Mouse (Mus musculus) heart, embryonic 12.5 days (tissue): ENCODE results near the gene Pgs1. TPM values are rescaled to one million over a fixed set of nuclear protein-coding genes. Genes with fewer than 3 reads are reported as not detected.

ENCODE experiments used
- ATAC-seq: fragments of 200-750 bp; cut with Nextera tagmentation; 2 replicates; pipeline ENCODE4 v1.8.0; 2017; ENCODE audit warnings: moderate TSS enrichment, moderate library complexity; ENCODE audit not compliant: insufficient number of reproducible peaks, low FRiP score
- H3K27ac ChIP-seq: fragments of 300-500 bp; sonication (generic); 2 replicates; pipeline ENCODE4 v1.5.1; 2016; ENCODE audit warnings: mild to moderate bottlenecking, moderate library complexity; ENCODE audit not compliant: poor library complexity, severe bottlenecking
- H3K27me3 ChIP-seq: fragments of 300-500 bp; sonication (generic); replicated peaks from 2 replicates; pipeline ENCODE4 v1.6.1; 2016; ENCODE audit warnings: mild to moderate bottlenecking, moderate library complexity
- H3K36me3 ChIP-seq: fragments of 300-500 bp; sonication (generic); 2 replicates; pipeline ENCODE4 v1.6.1; 2016; ENCODE audit warnings: mild to moderate bottlenecking, moderate library complexity
- H3K4me1 ChIP-seq: fragments of 300-500 bp; sonication (generic); replicated peaks from 2 replicates; pipeline ENCODE4 v1.6.1; 2016; ENCODE audit warnings: mild to moderate bottlenecking
- H3K4me2 ChIP-seq: fragments of 300-500 bp; sonication (generic); 2 replicates; pipeline ENCODE4 v1.6.1; 2016; ENCODE audit warnings: mild to moderate bottlenecking, moderate library complexity
- H3K4me3 ChIP-seq: fragments of 300-500 bp; sonication (generic); 2 replicates; pipeline ENCODE4 v1.5.1; 2016; ENCODE audit warnings: mild to moderate bottlenecking
- H3K9ac ChIP-seq: fragments of 300-500 bp; sonication (generic); 2 replicates; pipeline ENCODE4 v1.6.1; 2016; ENCODE audit warnings: mild to moderate bottlenecking, moderate library complexity
- H3K9me3 ChIP-seq: fragments of 300-500 bp; sonication (generic); replicated peaks from 2 replicates; pipeline ENCODE4 v1.6.1; 2016; ENCODE audit warnings: mild to moderate bottlenecking, moderate library complexity
- WGBS: fragments of 180-500 bp; shearing (Covaris S2); methylation state at CpG from one replicate; pipeline ENCODE4 v1.1.7; 2016; 5-methylcytosine and 5-hydroxymethylcytosine counted together
- microRNA-seq: library from miRNA; unstranded; fragments of <30 nt; microRNA quantifications from one replicate; pipeline ENCODE4, GENCODE M21; 2017
- polyA plus RNA-seq: library from polyadenylated mRNA; unstranded; fragments of >200 nt; fragmentation: Nextera tagmentation; extraction: Ambion mirVana; gene quantifications from 2 replicates; pipeline ENCODE4 v1.2.1, GENCODE M21; 2016

Gene Pgs1
- polyA plus RNA-seq, 1 experiment from 2014 or later: 28.9 TPM

DNA sequence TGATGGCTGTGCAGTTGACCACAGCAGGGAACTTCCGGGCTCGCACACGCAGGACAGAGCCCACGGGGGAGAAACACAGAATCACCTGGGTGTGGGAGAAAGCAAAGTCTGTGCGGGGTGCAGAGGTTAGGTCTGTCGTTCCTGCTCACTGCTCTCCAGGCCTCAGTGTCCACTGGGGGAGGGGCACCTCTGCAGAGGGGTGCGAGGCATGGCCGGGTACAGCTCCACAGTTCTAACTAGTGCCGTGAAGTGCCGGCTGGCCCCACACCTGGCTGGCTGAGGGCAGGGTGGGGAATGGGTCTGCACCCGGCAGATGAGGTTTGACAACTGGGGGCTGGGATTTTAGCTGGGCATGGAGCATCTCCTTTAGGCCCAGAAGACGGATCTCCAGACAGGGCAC is 72.3 kb downstream of the Pgs1 start:
- Histone ChIP-seq H3K36me3 (no peaks in the 10 kb centered on the region), H3K9ac (no peak overlapping the region), H3K4me3 (no peak overlapping the region), H3K4me1 (0 out of 2 replicates have a peak, but pooled peaks cover 5% of the 10 kb centered on the region), H3K4me2 (no peak overlapping the region), H3K27ac (no peak overlapping the region), H3K27me3 (peaks cover 15% of the 10 kb centered on the region; the same call in 1 of the 2 replicates), H3K9me3 (no peaks in the 10 kb centered on the region)
- WGBS: 67% methylated on average over 12 of the region's 12 CpGs
- no peak for ATAC-seq

- Histone ChIP-seq H3K36me3 (no peaks in the 10 kb centered on the region), H3K9ac (no peak overlapping the region), H3K27me3 (peaks cover 15% of the 10 kb centered on the region; the same call in 1 of the 2 replicates), H3K27ac (no peak overlapping the region), H3K4me2 (no peak overlapping the region), H3K9me3 (no peaks in the 10 kb centered on the region), H3K4me3 (no peak overlapping the region), H3K4me1 (0 out of 2 replicates have a peak, but pooled peaks cover 5% of the 10 kb centered on the region)
- 57% methylated on average over 10 of the region's 10 CpGs for WGBS
- ATAC-seq: no peak
Measured at GRCm38 (mm10) chr11:118058872-118059271, 72.8 kb downstream of the Pgs1 start.

DNA sequence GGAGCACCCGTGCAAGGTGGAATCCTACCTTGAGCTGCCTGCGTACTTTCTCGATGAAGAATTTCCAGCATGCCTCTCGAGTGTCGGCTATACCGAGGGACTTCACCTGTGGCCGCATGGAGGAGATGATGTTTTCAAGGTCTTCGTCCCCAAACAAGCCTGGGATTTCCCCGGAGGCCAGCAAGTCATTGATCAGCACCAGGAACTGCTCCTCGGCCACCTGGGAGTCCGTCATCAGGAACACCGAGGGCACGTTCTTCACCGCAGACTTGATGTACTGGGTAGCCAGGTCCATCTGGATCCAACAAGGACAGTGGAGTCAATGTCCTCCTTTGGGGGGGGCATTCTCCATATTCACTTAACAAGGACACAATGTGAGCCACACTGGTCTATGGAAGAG is 73.9 kb downstream of the Pgs1 start:
- Histone ChIP-seq H3K9ac (no peak overlapping the region), H3K4me2 (no peak overlapping the region), H3K27ac (no peak overlapping the region), H3K4me1 (0 out of 2 replicates have a peak, but pooled peaks cover 5% of the 10 kb centered on the region), H3K4me3 (no peak overlapping the region), H3K9me3 (no peaks in the 10 kb centered on the region), H3K27me3 (peaks cover 15% of the 10 kb centered on the region; the same call in 1 of the 2 replicates), H3K36me3 (no peaks in the 10 kb centered on the region)
- WGBS: 76% methylated on average over 14 of the region's 14 CpGs
- no peak for ATAC-seq

GRCm38 (mm10) chr11:118067588-118067987 is 81.5 kb downstream of the Pgs1 start:
- no peak overlapping the region for H3K4me2 ChIP-seq
- 74% methylated on average over 8 of the region's 8 CpGs for WGBS
- no peak for ATAC-seq
- no peaks in the 10 kb centered on the region for H3K36me3 ChIP-seq
- no peaks in the 10 kb centered on the region for H3K9me3 ChIP-seq
- H3K27ac ChIP-seq: no peak overlapping the region
- no peak overlapping the region for H3K9ac ChIP-seq
- 0 out of 2 replicates have a peak, but pooled peaks cover 9% of the 10 kb centered on the region for H3K4me1 ChIP-seq
- H3K27me3 ChIP-seq: no peaks in the 10 kb centered on the region; the same call in 1 of the 2 replicates
- no peak overlapping the region for H3K4me3 ChIP-seq

DNA sequence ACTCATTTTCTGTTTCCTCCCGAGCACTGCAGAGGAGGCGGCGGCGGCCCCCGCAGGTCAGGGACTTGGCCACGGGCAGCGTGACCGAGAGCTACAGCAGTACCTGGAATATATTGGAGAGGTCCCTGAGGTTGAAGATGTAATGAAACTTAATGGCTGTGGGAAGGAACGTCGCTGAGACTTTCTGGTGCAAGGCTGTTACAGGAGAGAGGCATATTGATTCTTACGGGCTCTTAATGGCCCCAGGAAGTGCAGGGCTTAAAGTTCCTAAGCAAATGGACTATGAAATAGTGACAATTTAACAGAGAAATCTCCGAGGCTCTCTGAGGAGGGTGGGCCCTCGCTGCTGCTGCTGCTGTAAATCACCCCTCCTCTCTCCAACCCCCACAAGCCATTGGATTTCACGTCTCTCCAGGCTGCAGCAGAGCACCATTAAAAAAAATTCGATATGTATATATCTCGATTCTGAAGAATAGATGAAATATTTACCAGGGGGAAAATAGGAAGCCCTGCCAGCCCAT is 82.8 kb downstream of the Pgs1 start:
- Histone ChIP-seq H3K36me3 (no peaks in the 10 kb centered on the region), H3K9me3 (no peaks in the 10 kb centered on the region), H3K27ac (no peak overlapping the region), H3K4me1 (0 out of 2 replicates have a peak, but pooled peaks cover 9% of the 10 kb centered on the region), H3K27me3 (no peaks in the 10 kb centered on the region; the same call in 1 of the 2 replicates), H3K4me3 (no peak overlapping the region), H3K4me2 (no peak overlapping the region), H3K9ac (no peak overlapping the region)
- 74% methylated on average over 16 of the region's 16 CpGs for WGBS
- no peak for ATAC-seq

DNA sequence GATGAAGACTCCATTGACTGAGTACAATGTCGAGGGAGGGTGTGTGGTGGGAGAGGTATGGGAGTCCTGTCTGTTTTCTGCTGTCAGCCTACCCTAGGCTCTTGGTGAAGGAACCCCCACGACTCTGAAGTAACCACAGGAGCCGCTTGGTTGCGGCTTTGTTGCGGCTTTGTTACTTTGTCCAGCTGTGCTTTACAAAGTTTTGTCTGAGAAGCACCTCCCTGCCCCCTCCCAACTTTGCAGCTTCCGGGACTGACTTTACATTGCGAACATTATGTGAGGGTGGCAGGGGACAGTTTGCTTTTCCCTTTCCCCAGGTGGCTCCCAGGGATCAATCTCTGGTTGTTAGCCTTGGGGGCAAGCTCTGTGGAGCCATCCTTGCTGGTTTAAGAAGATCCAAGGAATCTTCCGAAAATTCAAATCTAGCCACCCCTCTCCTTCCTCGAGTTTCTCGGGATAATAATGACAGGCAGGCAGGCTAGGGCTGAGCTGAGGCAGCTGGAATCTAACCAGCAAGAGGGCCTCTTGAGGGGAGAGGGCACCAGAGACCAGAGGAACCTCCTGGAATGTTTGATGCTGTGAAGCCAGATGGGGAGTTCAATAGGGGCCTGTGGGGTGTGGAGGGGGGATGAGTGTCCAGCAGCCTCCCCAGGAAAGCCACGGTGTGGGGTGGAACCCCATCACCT is 85.3 kb downstream of the Pgs1 start:
- Histone ChIP-seq H3K9me3 (no peaks in the 10 kb centered on the region), H3K27me3 (no peaks in the 10 kb centered on the region; the same call in 1 of the 2 replicates), H3K4me2 (no peak overlapping the region), H3K27ac (no peak overlapping the region), H3K9ac (no peak overlapping the region), H3K4me1 (0 out of 2 replicates have a peak, but pooled peaks cover 9% of the 10 kb centered on the region), H3K4me3 (no peak overlapping the region), H3K36me3 (no peaks in the 10 kb centered on the region)
- WGBS: 60% methylated on average over 11 of the region's 11 CpGs
- ATAC-seq: no peak

Small RNA genes lying within 50 kb of the gene (microRNA-seq; reads per million reads assigned to microRNA genes)
- gene Mir6933: not detected

Other genes starting within 250 kb of the Pgs1 start
- gene Tmc8, start 204.2 kb upstream of the Pgs1 start, polyA plus RNA-seq: 4.0 and 4.1 TPM in 2 replicates
- gene Tmc6, start 204.1 kb upstream of the Pgs1 start, polyA plus RNA-seq: 23.8 and 26.5 TPM in 2 replicates
- gene 6030468B19Rik, start 188.6 kb upstream of the Pgs1 start, polyA plus RNA-seq: 0.71 and 1.7 TPM in 2 replicates
- 0.78 and 0.82 TPM in 2 replicates for gene Gm20708, start 176.6 kb upstream of the Pgs1 start, polyA plus RNA-seq
- gene Syngr2, start 176.6 kb upstream of the Pgs1 start, polyA plus RNA-seq: 68.9 and 69.3 TPM in 2 replicates
- gene Afmid, start 160.4 kb upstream of the Pgs1 start, polyA plus RNA-seq: 10.5 and 13.5 TPM in 2 replicates
- 101 and 105 TPM in 2 replicates for gene Tk1, start 160.2 kb upstream of the Pgs1 start, polyA plus RNA-seq
- gene Birc5, start 137.0 kb upstream of the Pgs1 start, polyA plus RNA-seq: 250 and 252 TPM in 2 replicates
- not detected in 2 replicates for gene Tmem235, start 125.5 kb upstream of the Pgs1 start, polyA plus RNA-seq
- gene Tha1, start 112.8 kb upstream of the Pgs1 start, polyA plus RNA-seq: 3.7 and 4.9 TPM in 2 replicates
- 7.1 and 8.0 TPM in 2 replicates for gene Socs3, start 16.2 kb upstream of the Pgs1 start, polyA plus RNA-seq
- 0.10 and 0.26 TPM in 2 replicates for gene Dnah17, start 144.3 kb downstream of the Pgs1 start, polyA plus RNA-seq